In genomic region chr6:86441571-86441970, GRCm38 (mm10) we compare ENCODE assay signal across 19 mouse cellular contexts. TPM values are rescaled to one million over a fixed set of nuclear protein-coding genes. Genes with fewer than 3 reads are reported as not detected.
"Had no signal": no experiment of that assay in that cellular context is flagged by ENCODE, and none has a peak within 500 bp of the region (broad histone marks: within the 10 kb centered on the region; RNA-seq: fewer than 3 reads in every experiment).

No protein-coding gene starts in this region.

- H3K27ac ChIP-seq: lung, embryonic 15.5 days; macrophage; midbrain, embryonic 13.5 days; midbrain, embryonic 15.5 days; neural tube, embryonic 12.5 days; stomach, embryonic 15.5 days; stomach, postnatal 0 days had no signal

- H3K4me3 ChIP-seq: lung, embryonic 15.5 days; megakaryocyte, embryonic 14.5 days; midbrain, embryonic 13.5 days; midbrain, embryonic 15.5 days; neural tube, embryonic 12.5 days; stomach, embryonic 15.5 days had no signal

- H3K9me3 ChIP-seq: lung, embryonic 15.5 days; megakaryocyte, embryonic 14.5 days; midbrain, embryonic 13.5 days; midbrain, embryonic 15.5 days; neural tube, embryonic 12.5 days; stomach, embryonic 15.5 days had no signal

- H3K27me3 ChIP-seq: lung, embryonic 15.5 days; megakaryocyte, embryonic 14.5 days; midbrain, embryonic 13.5 days; midbrain, embryonic 15.5 days; neural tube, embryonic 12.5 days; stomach, embryonic 15.5 days had no signal

- DNase-seq: lung, adult 2 months; lung, postnatal 14 days; lung, postnatal 36 days; right cerebral cortex, postnatal 14 days; thymus, adult 2 months; thymus, postnatal 25 days; thymus, postnatal 4 days had no signal

RNA-seq across cellular contexts. Expression of gene Gm44790, which starts 15.1 kb away (rescaled TPM):
- total RNA-seq: megakaryocyte progenitor cell, adult 5-6 weeks; neutrophil, adult 5-6 weeks had no signal
- polyA plus RNA-seq: lung, postnatal 0 days; macrophage; midbrain, embryonic 11.5 days; midbrain, embryonic 13.5 days; midbrain, embryonic 15.5 days; neural tube, embryonic 12.5 days; stomach, embryonic 15.5 days; stomach, postnatal 0 days had no signal
